Mouse (Mus musculus): ENCODE results near the gene Nrm.
A peak's percentile ranks its signal among the peaks of the same experiment; 100 is the strongest.

Nrm gene

DNA sequence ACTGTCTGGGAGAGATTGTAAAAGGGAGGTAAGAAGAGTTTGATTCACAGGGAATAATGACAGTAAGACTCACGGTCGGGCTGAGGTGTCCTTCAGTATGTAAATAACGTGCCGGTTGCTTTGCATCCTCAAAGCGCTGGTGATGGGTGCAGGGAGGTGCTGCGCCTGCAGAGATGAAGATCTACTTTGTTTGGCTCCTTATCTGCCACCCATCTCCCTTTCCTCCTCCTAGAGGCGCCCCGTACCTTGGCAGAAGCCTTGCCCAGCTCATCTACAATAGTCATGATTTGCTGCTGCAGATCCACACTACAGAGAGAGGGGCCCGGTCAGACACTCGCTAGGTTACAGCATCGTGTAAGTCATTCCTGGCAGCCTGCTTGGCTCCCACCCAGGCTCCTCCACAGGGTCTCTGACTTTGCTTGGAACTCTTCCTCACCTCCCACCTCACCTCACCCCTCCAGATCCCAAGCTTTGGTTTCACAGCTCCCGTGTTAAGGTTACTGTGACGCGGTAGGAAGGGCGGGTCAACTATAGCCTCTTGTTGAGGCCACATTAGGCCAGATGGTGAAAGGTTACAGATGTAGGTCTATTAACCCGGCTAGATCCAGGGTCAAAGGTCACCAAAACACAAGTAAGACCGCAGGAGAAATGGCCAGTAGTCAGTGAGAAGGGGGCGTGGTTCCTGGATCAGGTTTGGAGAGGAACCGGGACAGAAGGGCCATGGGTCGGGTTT, 48.2 kb downstream of the Nrm start:
- no peak for DNase-seq

DNA sequence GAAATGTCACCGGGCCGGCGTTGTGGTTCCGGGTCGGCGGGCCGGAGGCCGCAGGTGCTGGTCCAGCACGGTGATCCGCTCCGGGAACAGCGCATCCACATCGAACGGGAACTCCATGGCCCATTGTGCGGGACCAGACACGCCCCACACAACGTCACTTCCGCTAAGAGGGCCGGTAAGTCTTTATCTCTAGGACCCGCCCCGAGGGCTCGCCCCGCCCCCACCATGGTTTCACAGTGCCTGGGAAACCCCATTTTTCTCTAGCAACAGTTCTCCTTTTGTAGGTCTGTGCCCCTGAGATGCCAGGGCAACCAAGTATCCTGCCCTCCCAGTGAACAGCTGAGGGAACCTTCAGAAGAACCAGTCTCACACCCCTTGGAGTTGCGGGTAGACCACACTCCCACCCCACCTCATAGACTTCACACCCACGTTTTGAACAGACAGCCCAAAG, 48.8 kb downstream of the Nrm start, which contains the start of gene Atat1:
Gene Atat1, minus strand, starts transcription at position 157 of the 451 bp plus-strand sequence.
- DNase-seq: peak; percentile 87 to 89

DNA sequence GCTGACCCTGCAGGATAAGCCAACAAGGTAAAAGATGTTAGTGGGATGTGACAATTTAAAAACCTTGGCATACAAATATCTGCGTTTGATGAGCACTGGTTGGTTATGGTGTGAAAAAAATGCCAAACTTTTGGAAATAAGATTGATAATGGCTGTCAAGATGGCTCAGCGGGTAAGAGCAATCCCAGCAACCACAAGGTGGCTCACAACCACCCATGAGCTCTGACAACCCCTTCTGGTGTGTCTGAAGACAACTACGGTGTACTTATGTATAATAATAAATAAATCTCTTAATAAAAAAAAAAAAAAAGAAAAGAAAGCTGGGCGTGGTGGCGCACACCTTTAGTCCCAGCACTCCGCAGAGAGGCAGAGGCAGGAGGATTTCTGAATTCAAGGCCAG, 53.9 kb downstream of the Nrm start:
- no peak for DNase-seq

All from thymus, adult 18-20 months (tissue).